Mouse (Mus musculus): ENCODE measurements around the gene Gal3st4.

The Gal3st4 gene

GRCm38 (mm10) chr5:138258542-138258941 is 14.1 kb downstream of the Gal3st4 start:
- no peaks in the 10 kb centered on the region for H3K9me3 ChIP-seq (ENCODE audit: low read length)
- H3K27me3 ChIP-seq (ENCODE audit: insufficient read depth, low read length), result no peaks in the 10 kb centered on the region
- peaks cover 58% of the 10 kb centered on the region for H3K36me3 ChIP-seq (ENCODE audit: insufficient read depth, low read length)
- H3K4me1 ChIP-seq (replicated peaks; ENCODE audit: low read depth, low read length), result peaks cover 72% of the 10 kb centered on the region
- no peak overlapping the region for H3K4me3 ChIP-seq (replicated peaks; ENCODE audit: low read length)
- TF ChIP-seq POU5F1 (IDR thresholded peaks at IDR 0.05; ENCODE audit: borderline replicate concordance, low read length) (no peak), CTCF (conservative IDR thresholded peaks at IDR 0.05; ENCODE audit: low read length) (no peak), NANOG (IDR thresholded peaks at IDR 0.05; ENCODE audit: borderline replicate concordance, low read length) (no peak)

- TF ChIP-seq CTCF (conservative IDR thresholded peaks at IDR 0.05; ENCODE audit: low read length) (no peak), NANOG (IDR thresholded peaks at IDR 0.05; ENCODE audit: borderline replicate concordance, low read length) (no peak), POU5F1 (IDR thresholded peaks at IDR 0.05; ENCODE audit: borderline replicate concordance, low read length) (no peak)
- no peak overlapping the region for H3K4me3 ChIP-seq (replicated peaks; ENCODE audit: low read length)
- H3K9me3 ChIP-seq (ENCODE audit: low read length), result no peaks in the 10 kb centered on the region
- no peaks in the 10 kb centered on the region for H3K27me3 ChIP-seq (ENCODE audit: insufficient read depth, low read length)
- H3K36me3 ChIP-seq (ENCODE audit: insufficient read depth, low read length), result peaks cover 58% of the 10 kb centered on the region
- H3K4me1 ChIP-seq (replicated peaks; ENCODE audit: low read depth, low read length), result peaks cover 70% of the 10 kb centered on the region
These were observed 14.6 kb downstream of the Gal3st4 start for GRCm38 (mm10) chr5:138258078-138258477.

GRCm38 (mm10) chr5:138257585-138257978 is 15.1 kb downstream of the Gal3st4 start:
- no peak overlapping the region for H3K4me3 ChIP-seq (replicated peaks; ENCODE audit: low read length)
- no peaks in the 10 kb centered on the region for H3K9me3 ChIP-seq (ENCODE audit: low read length)
- no peaks in the 10 kb centered on the region for H3K27me3 ChIP-seq (ENCODE audit: insufficient read depth, low read length)
- TF ChIP-seq POU5F1 (IDR thresholded peaks at IDR 0.05; ENCODE audit: borderline replicate concordance, low read length) (no peak), CTCF (conservative IDR thresholded peaks at IDR 0.05; ENCODE audit: low read length) (no peak), NANOG (IDR thresholded peaks at IDR 0.05; ENCODE audit: borderline replicate concordance, low read length) (no peak)
- H3K36me3 ChIP-seq (ENCODE audit: insufficient read depth, low read length), result peaks cover 56% of the 10 kb centered on the region
- peaks cover 66% of the 10 kb centered on the region for H3K4me1 ChIP-seq (replicated peaks; ENCODE audit: low read depth, low read length)

- H3K36me3 ChIP-seq (ENCODE audit: insufficient read depth, low read length), result peaks cover 51% of the 10 kb centered on the region
- TF ChIP-seq POU5F1 (IDR thresholded peaks at IDR 0.05; ENCODE audit: borderline replicate concordance, low read length), result no peak
- TF ChIP-seq NANOG (IDR thresholded peaks at IDR 0.05; ENCODE audit: borderline replicate concordance, low read length), result no peak
- no peak for TF ChIP-seq CTCF (conservative IDR thresholded peaks at IDR 0.05; ENCODE audit: low read length)
- H3K4me3 ChIP-seq (replicated peaks; ENCODE audit: low read length), result no peak overlapping the region
- no peaks in the 10 kb centered on the region for H3K9me3 ChIP-seq (ENCODE audit: low read length)
- no peaks in the 10 kb centered on the region for H3K27me3 ChIP-seq (ENCODE audit: insufficient read depth, low read length)
- peaks cover 60% of the 10 kb centered on the region for H3K4me1 ChIP-seq (replicated peaks; ENCODE audit: low read depth, low read length)
These were observed 15.6 kb downstream of the Gal3st4 start for GRCm38 (mm10) chr5:138256966-138257584.

GRCm38 (mm10) chr5:138256094-138256467 is 16.6 kb downstream of the Gal3st4 start:
- Histone ChIP-seq H3K27me3 (ENCODE audit: insufficient read depth, low read length) (no peaks in the 10 kb centered on the region), H3K4me1 (replicated peaks; ENCODE audit: low read depth, low read length) (peaks cover 53% of the 10 kb centered on the region), H3K4me3 (replicated peaks; ENCODE audit: low read length) (peak overlapping the region; percentile 95), H3K36me3 (ENCODE audit: insufficient read depth, low read length) (peaks cover 41% of the 10 kb centered on the region), H3K9me3 (ENCODE audit: low read length) (no peaks in the 10 kb centered on the region)
- TF ChIP-seq CTCF (conservative IDR thresholded peaks at IDR 0.05; ENCODE audit: low read length), result no peak

GRCm38 (mm10) chr5:138255353-138256093 is 17.1 kb downstream of the Gal3st4 start, which contains the start of gene Lamtor4:
TSS of gene Lamtor4 (plus strand) at chr5:138255482.
- H3K4me3 ChIP-seq (replicated peaks; ENCODE audit: low read length), result peak within 1 kb of the TSS; percentile 95
- TF ChIP-seq NANOG (IDR thresholded peaks at IDR 0.05; ENCODE audit: borderline replicate concordance, low read length), result no peak
- H3K9me3 ChIP-seq (ENCODE audit: low read length), result no peaks in the 10 kb centered on the region
- H3K4me1 ChIP-seq (replicated peaks; ENCODE audit: low read depth, low read length), result peaks cover 48% of the 10 kb centered on the region
- H3K27me3 ChIP-seq (ENCODE audit: insufficient read depth, low read length), result no peaks in the 10 kb centered on the region
- H3K36me3 ChIP-seq (ENCODE audit: insufficient read depth, low read length), result peaks cover 36% of the 10 kb centered on the region

- TF ChIP-seq NANOG (IDR thresholded peaks at IDR 0.05; ENCODE audit: borderline replicate concordance, low read length) (no peak), CTCF (conservative IDR thresholded peaks at IDR 0.05; ENCODE audit: low read length) (peak; percentile 31)
- Histone ChIP-seq H3K9me3 (ENCODE audit: low read length) (0 out of 2 replicates have a peak, but pooled peaks cover 6% of the 10 kb centered on the region), H3K36me3 (ENCODE audit: insufficient read depth, low read length) (peaks cover 11% of the 10 kb centered on the region), H3K4me3 (replicated peaks; ENCODE audit: low read length) (no peak overlapping the region), H3K4me1 (replicated peaks; ENCODE audit: low read depth, low read length) (peaks cover 28% of the 10 kb centered on the region), H3K27me3 (ENCODE audit: insufficient read depth, low read length) (no peaks in the 10 kb centered on the region)
These were observed 19.6 kb downstream of the Gal3st4 start for GRCm38 (mm10) chr5:138253061-138253460.

GRCm38 (mm10) chr5:138251144-138251543 is 21.5 kb downstream of the Gal3st4 start:
- TF ChIP-seq POU5F1 (IDR thresholded peaks at IDR 0.05; ENCODE audit: borderline replicate concordance, low read length) (no peak), NANOG (IDR thresholded peaks at IDR 0.05; ENCODE audit: borderline replicate concordance, low read length) (no peak), CTCF (conservative IDR thresholded peaks at IDR 0.05; ENCODE audit: low read length) (no peak)
- no peaks in the 10 kb centered on the region for H3K27me3 ChIP-seq (ENCODE audit: insufficient read depth, low read length)
- H3K9me3 ChIP-seq (ENCODE audit: low read length), result 0 out of 2 replicates have a peak, but pooled peaks cover 6% of the 10 kb centered on the region
- no peaks in the 10 kb centered on the region for H3K36me3 ChIP-seq (ENCODE audit: insufficient read depth, low read length)
- no peak overlapping the region for H3K4me3 ChIP-seq (replicated peaks; ENCODE audit: low read length)
- H3K4me1 ChIP-seq (replicated peaks; ENCODE audit: low read depth, low read length), result peaks cover 13% of the 10 kb centered on the region

Data from E14TG2a.4 (cell line).